Mouse (Mus musculus) bone marrow, adult 2 months (tissue): ENCODE data around the gene Rab5if.

ENCODE experiments used
- CTCF ChIP-seq: fragments of 200-500 bp; IDR thresholded peaks from 2 replicates; pipeline ENCODE4 v1.5.1; 2011; ENCODE audit warnings: low read length, control low read depth; ENCODE audit not compliant: control insufficient read depth, insufficient read depth
- POLR2A ChIP-seq: fragments of 200-500 bp; IDR thresholded peaks from 2 replicates; pipeline ENCODE4 v1.6.1; 2011; ENCODE audit warnings: low read depth, mild to moderate bottlenecking, control low read depth, low read length, borderline replicate concordance; ENCODE audit not compliant: control insufficient read depth

- TF ChIP-seq CTCF (no peak), POLR2A (no peak)
Measured at GRCm38 (mm10) chr2:156848526-156849182, 14.3 kb upstream of the Rab5if start.
